Mouse (Mus musculus) forebrain, embryonic 14.5 days (tissue): ENCODE results near the gene Rad51b. TPM values are rescaled to one million over a fixed set of nuclear protein-coding genes. Genes with fewer than 3 reads are reported as not detected.

Experiments
- ATAC-seq: fragments of 200-750 bp; cut with Nextera tagmentation; 2 replicates; pipeline ENCODE4 v1.8.0; 2017; ENCODE audit warnings: mild to moderate bottlenecking, moderate library complexity
- DNase-seq: peaks from one replicate; pipeline ENCODE4 v3.0.0-alpha.2; 2015; ENCODE audit warnings: low spot score
- H3K27ac ChIP-seq: fragments of 300-500 bp; sonication (generic); 2 replicates; pipeline ENCODE4 v1.5.1; 2014; ENCODE audit warnings: low read depth, mild to moderate bottlenecking, control low read depth, low read length, moderate library complexity
- H3K27me3 ChIP-seq: fragments of 300-500 bp; sonication (generic); replicated peaks from 2 replicates; pipeline ENCODE4 v1.6.1; 2014; ENCODE audit warnings: low read length, control low read depth, mixed read lengths; ENCODE audit not compliant: control insufficient read depth, insufficient read depth
- H3K36me3 ChIP-seq: fragments of 300-500 bp; sonication (generic); 2 replicates; pipeline ENCODE4 v1.6.1; 2014; ENCODE audit warnings: low read length, control low read depth; ENCODE audit not compliant: control insufficient read depth, insufficient read depth
- H3K4me1 ChIP-seq: fragments of 300-500 bp; sonication (generic); 2 replicates; pipeline ENCODE4 v1.6.1; 2014; ENCODE audit warnings: antibody characterized with exemption, low read length, control low read depth; ENCODE audit not compliant: control insufficient read depth, insufficient read depth
- H3K4me2 ChIP-seq: fragments of 300-500 bp; sonication (generic); 2 replicates; pipeline ENCODE4 v1.6.1; 2014; ENCODE audit warnings: mild to moderate bottlenecking, control low read depth, low read length
- H3K4me3 ChIP-seq: fragments of 300-500 bp; sonication (generic); 2 replicates; pipeline ENCODE4 v1.5.1; 2014; ENCODE audit warnings: low read depth, low read length, control low read depth
- H3K9ac ChIP-seq: fragments of 300-500 bp; sonication (generic); 2 replicates; pipeline ENCODE4 v1.6.1; 2014; ENCODE audit warnings: mild to moderate bottlenecking, low read length, control low read depth, moderate library complexity
- H3K9me3 ChIP-seq: fragments of 300-500 bp; sonication (generic); replicated peaks from 2 replicates; pipeline ENCODE4 v1.6.1; 2016; ENCODE audit warnings: low read length, control low read depth, mixed read lengths; ENCODE audit not compliant: control insufficient read depth
- whole genome bisulfite sequencing: fragments of 180-500 bp; shearing (Covaris S2); extraction: QIAGEN DNeasy Blood & Tissue Kit; methylation state at CpG from one replicate; pipeline ENCODE4 v1.1.7; 2014; 5-methylcytosine and 5-hydroxymethylcytosine counted together
- polyA plus RNA-seq: library from polyadenylated mRNA; unstranded; fragments of >200 nt; fragmentation: Nextera tagmentation; extraction: Ambion mirVana; gene quantifications from 2 replicates; pipeline ENCODE4 v1.2.1, GENCODE M21; 2014

Rad51b gene
- polyA plus RNA-seq, 1 experiment from 2014 or later, result 3.5 TPM

DNA sequence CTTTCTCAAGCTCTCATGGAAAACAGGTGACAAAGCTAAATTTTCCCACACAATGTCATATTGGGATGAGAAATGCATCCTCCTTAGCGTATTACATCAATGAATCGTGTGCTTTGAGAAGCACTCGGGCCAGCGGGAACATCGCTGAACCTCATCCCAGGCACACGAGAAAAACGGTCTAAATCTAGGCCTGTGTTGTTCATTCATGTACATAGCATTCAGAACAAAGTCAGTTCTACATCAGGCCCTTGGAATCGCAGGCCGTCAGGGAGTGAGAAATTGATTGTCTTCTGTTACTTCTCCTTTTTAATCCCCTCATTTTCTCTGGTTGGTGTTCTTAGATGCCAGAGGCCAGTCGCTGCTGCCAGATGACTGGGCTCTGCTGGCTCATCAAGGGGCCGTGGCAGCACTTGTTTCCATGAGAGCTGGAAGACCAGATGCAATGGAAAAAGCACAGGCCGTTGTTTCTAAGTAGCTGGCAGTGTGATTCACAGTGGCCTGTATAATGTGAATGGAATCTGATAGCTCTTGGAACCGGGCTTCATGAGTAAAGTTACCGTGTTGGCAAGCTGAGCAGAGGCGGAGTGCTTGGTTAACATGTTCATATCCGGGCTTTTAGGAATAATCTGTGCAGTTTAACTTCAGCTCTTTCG lies 191.6 kb downstream of the Rad51b start:
- Histone ChIP-seq H3K27me3 (no peaks in the 10 kb centered on the region), H3K4me1 (no peaks in the 10 kb centered on the region), H3K36me3 (no peaks in the 10 kb centered on the region), H3K4me3 (no peak overlapping the region), H3K27ac (no peak overlapping the region), H3K9me3 (no peaks in the 10 kb centered on the region), H3K9ac (no peak overlapping the region), H3K4me2 (no peak overlapping the region)
- peak; percentile 65 for DNase-seq
- ATAC-seq, result no peak
- 69% methylated on average over 17 of the region's 17 CpGs for WGBS

DNA sequence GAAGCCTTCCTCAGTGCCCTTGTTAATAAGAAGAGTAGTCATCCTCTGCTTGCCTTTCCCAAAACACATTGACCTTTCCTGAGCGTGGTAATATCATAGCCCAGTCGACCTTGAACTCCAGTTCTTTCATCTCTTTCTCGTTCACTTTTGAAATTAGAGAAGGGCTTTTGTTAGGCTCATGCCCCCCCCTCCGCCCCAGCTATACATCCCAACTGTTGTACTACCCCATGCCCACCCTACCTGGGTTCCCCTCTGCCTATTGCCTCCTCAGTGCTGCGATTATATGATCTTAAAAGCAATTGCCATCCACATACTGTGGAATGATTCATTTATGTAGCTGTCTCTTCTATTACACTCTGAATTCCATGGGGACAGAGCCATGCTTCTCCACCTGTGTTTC lies 193.5 kb downstream of the Rad51b start:
- 82% methylated on average over 5 of the region's 5 CpGs for WGBS

DNA sequence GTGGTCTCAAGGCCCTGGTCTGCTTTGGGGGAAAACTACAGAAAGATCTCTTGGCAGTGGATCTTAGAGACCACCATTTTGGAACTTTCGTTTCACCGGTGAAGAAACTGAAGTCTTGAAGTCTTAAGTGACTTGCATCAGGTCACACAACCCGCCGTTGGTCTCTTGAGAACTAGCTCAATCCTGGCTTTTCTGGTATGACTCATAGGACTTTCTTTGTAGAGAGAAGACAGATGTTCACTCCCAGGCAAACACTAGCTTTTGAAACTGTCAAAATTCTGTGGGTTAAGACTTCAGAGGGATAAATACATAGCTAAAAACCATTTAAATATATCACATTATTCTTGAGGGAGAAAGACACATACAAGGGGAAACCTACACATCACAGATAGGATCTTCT lies 195.1 kb downstream of the Rad51b start:
- Histone ChIP-seq H3K9me3 (no peaks in the 10 kb centered on the region), H3K4me3 (no peak overlapping the region), H3K27me3 (no peaks in the 10 kb centered on the region), H3K9ac (no peak overlapping the region), H3K4me1 (no peaks in the 10 kb centered on the region), H3K36me3 (no peaks in the 10 kb centered on the region), H3K27ac (no peak overlapping the region), H3K4me2 (no peak overlapping the region)
- WGBS, result 97% methylated on average over 4 of the region's 4 CpGs
- DNase-seq (no peak), ATAC-seq (no peak)

More for the DNA sequence above, 193.5 kb downstream of the Rad51b start:
- Histone ChIP-seq H3K27ac (no peak overlapping the region), H3K36me3 (no peaks in the 10 kb centered on the region), H3K9ac (no peak overlapping the region), H3K4me2 (no peak overlapping the region), H3K4me3 (no peak overlapping the region), H3K27me3 (no peaks in the 10 kb centered on the region), H3K9me3 (no peaks in the 10 kb centered on the region), H3K4me1 (no peaks in the 10 kb centered on the region)
- no peak for ATAC-seq
- no peak for DNase-seq

DNA sequence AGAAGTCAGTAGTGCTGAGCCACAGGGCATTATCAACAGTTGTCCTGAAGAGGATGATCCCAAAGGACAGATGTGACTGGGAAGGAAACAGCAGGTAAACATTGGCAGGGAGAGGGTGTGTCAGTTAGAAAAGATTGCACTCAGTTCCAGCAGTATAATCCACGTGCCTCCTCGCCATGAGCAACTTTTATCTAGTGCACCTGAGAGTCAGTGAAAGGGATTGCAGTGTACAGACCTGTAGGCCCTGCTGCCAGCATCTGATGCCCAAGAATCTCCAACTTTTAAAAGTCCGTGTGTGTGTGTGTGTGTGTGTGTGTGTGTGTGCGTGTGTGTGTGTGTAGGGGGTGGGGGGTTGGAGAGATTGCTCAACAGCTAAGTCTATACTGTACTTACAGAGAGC lies 195.5 kb downstream of the Rad51b start:
- DNase-seq (no peak), ATAC-seq (no peak)
- Histone ChIP-seq H3K4me1 (no peaks in the 10 kb centered on the region), H3K9ac (no peak overlapping the region), H3K9me3 (no peaks in the 10 kb centered on the region), H3K27ac (no peak overlapping the region), H3K4me3 (no peak overlapping the region), H3K27me3 (no peaks in the 10 kb centered on the region), H3K4me2 (no peak overlapping the region), H3K36me3 (no peaks in the 10 kb centered on the region)
- 90% methylated on average over 4 of the region's 4 CpGs for WGBS

DNA sequence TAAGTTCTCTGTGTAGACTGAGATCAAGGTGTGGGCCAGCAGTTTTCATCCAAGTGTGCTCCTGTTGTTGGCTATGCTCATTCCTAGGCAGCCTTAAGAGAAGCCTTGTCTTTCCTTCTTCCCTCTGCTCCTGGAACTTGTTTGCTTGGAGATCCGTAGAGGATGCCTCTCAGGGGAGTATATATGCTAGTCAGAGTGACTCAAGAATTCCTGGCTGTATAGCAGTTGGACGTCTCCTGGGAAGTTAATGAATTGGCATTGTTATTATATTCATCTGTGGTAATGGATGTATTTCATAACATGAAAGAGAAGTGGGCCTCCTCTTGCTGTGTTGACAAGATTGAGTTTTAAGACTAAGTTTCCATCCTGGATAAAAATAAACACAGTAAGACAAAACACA lies 196.4 kb downstream of the Rad51b start:
- WGBS, result 76% methylated on average over 2 of the region's 2 CpGs
- Histone ChIP-seq H3K4me2 (no peak overlapping the region), H3K27me3 (no peaks in the 10 kb centered on the region), H3K9ac (no peak overlapping the region), H3K4me3 (no peak overlapping the region), H3K27ac (no peak overlapping the region), H3K36me3 (no peaks in the 10 kb centered on the region), H3K4me1 (no peaks in the 10 kb centered on the region), H3K9me3 (no peaks in the 10 kb centered on the region)
- ATAC-seq (no peak), DNase-seq (no peak)

DNA sequence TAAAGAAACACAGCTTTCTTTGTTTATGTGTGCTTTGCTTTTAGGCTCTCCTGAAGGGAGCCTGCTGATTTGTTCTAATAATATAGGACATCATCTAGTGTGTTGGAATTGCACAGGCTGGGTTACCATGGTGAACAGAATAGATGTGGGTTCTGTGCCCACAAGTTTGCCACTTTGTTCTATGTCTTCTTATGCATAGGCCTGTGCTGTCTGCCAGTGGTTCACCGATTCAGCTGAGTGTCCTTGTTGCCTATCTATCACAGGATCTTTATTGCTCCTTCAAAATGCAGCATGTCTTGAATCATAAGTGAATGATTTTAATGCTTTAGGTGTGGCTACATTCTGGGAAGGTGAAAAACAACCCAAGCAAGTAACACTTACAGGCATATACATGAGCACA lies 201.2 kb downstream of the Rad51b start:
- H3K4me1 ChIP-seq, result no peaks in the 10 kb centered on the region
- H3K27ac ChIP-seq, result no peak overlapping the region
- no peak overlapping the region for H3K4me3 ChIP-seq
- DNase-seq (no peak), ATAC-seq (no peak)
- no peaks in the 10 kb centered on the region for H3K27me3 ChIP-seq
- H3K36me3 ChIP-seq, result no peaks in the 10 kb centered on the region
- H3K9ac ChIP-seq, result no peak overlapping the region
- no peak overlapping the region for H3K4me2 ChIP-seq
- H3K9me3 ChIP-seq, result no peaks in the 10 kb centered on the region
- 77% methylated on average over 1 of the region's 1 CpGs for WGBS

DNA sequence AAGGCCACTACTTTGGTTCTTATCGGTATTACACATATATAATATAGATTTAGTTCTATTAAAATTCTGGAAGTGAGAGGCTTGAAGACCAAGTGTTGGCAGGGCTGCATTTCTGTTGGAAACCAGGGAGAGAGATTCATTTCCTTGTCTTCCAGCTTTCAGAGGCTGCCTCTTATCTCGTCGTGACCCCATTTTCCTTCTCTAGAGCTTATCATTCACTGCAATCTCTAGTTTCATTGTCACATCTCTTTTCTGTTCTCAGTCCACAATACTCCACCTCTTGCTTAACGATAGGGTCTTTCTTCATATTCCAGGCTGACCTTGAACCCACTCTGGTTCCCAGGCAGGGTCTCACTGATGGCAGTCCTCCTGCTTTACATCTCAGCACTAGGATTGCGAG lies 202.7 kb downstream of the Rad51b start:
- ATAC-seq (no peak), DNase-seq (no peak)
- no peaks in the 10 kb centered on the region for H3K9me3 ChIP-seq
- no peaks in the 10 kb centered on the region for H3K27me3 ChIP-seq
- H3K9ac ChIP-seq, result no peak overlapping the region
- 95% methylated on average over 5 of the region's 5 CpGs for WGBS
- no peak overlapping the region for H3K27ac ChIP-seq
- no peak overlapping the region for H3K4me3 ChIP-seq
- H3K36me3 ChIP-seq, result no peaks in the 10 kb centered on the region
- 0 out of 2 replicates have a peak, but pooled peaks cover 7% of the 10 kb centered on the region for H3K4me1 ChIP-seq
- no peak overlapping the region for H3K4me2 ChIP-seq

DNA sequence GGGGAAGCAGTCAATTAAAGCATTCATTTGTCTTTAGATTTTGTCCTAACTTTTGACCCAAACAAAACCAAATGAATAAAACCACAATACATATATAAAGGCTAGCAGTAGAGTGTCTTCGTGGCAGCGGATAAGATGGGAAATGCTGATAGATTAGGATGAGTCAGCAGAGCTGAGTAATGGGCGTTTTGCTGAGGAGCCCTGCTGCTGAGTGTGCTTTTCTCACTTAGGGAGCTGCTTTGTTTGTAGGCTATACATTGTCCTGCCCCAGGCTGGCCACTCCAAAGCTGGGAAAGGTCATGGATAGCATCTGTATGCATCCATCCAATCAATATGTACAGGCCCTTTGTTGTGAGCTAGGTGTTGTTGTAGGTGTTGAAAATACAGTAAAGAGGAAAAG lies 204.8 kb downstream of the Rad51b start:
- Histone ChIP-seq H3K4me3 (no peak overlapping the region), H3K27ac (no peak overlapping the region), H3K27me3 (no peaks in the 10 kb centered on the region), H3K9ac (no peak overlapping the region), H3K4me1 (peaks cover 9% of the 10 kb centered on the region; the same call in 1 of the 2 replicates), H3K36me3 (no peaks in the 10 kb centered on the region), H3K9me3 (no peaks in the 10 kb centered on the region), H3K4me2 (no peak overlapping the region)
- ATAC-seq (no peak), DNase-seq (no peak)
- WGBS, result 73% methylated on average over 3 of the region's 3 CpGs

DNA sequence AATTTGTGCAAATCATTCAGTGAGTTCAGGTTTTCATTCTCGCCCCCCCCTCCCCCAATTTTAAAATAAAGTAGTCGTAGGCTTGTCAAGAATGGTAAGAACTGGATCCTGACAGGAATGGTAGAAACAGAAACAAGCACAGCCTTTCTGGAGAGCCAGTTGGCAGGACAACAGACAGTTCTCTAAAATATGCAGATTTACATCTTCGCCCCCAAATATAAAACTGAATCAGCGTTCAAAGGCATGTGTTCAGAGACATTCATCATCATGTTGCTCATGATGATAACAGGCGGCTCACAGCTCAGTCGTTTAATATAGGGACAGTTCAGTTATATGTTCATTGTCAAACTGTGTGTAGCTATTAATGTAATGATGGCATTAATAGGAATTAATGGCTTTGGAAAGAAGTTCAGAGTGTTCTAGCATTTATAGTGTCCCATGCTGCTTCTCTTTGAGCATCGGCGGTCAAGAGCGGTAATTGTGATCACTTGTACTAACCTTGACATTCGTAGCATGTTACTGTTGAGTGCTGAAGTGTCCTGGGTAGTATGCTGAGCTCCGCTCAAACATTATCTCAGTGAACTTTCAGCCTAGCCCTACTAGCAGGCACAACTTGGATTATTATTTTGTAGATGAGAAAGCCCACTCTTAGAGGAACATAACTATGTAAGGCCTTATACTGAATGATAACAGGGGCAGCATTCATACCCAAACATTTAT lies 205.9 kb downstream of the Rad51b start:
- Histone ChIP-seq H3K27ac (0 out of 2 replicates have a peak overlapping the region, but pooled peaks have one; percentile 40), H3K9ac (no peak overlapping the region), H3K4me1 (peaks cover 12% of the 10 kb centered on the region; the same call in 1 of the 2 replicates), H3K4me2 (no peak overlapping the region), H3K36me3 (no peaks in the 10 kb centered on the region), H3K27me3 (no peaks in the 10 kb centered on the region), H3K9me3 (no peaks in the 10 kb centered on the region), H3K4me3 (no peak overlapping the region)
- WGBS, result 71% methylated on average over 11 of the region's 11 CpGs
- peak; percentile 44 for DNase-seq
- no peak for ATAC-seq
